Mouse (Mus musculus) olfactory bulb, adult 2 months (tissue): ENCODE measurements around the gene Ruvbl1. TPM values are rescaled to one million over a fixed set of nuclear protein-coding genes. Genes with fewer than 3 reads are reported as not detected.
A peak's percentile ranks its signal among the peaks of the same experiment; 100 is the strongest.

Experiments used
- H3K27ac ChIP-seq: fragments of 200-500 bp; 2 replicates; pipeline ENCODE4 v1.5.1; 2012; ENCODE audit warnings: low read depth, low read length; ENCODE audit not compliant: insufficient read depth
- H3K4me1 ChIP-seq: fragments of 200-500 bp; 2 replicates; pipeline ENCODE4 v1.6.1; 2012; ENCODE audit warnings: low read length; ENCODE audit not compliant: control insufficient read depth, insufficient read depth
- H3K4me3 ChIP-seq: fragments of 200-500 bp; 2 replicates; pipeline ENCODE4 v1.5.1; 2012; ENCODE audit warnings: mild to moderate bottlenecking, low read depth, low read length, moderate library complexity; ENCODE audit not compliant: insufficient read depth
- CTCF ChIP-seq: fragments of 200-500 bp; IDR thresholded peaks from 2 replicates; pipeline ENCODE4 v1.5.1; 2012; ENCODE audit warnings: low read depth, mild to moderate bottlenecking, low read length, moderate library complexity; ENCODE audit not compliant: insufficient read depth
- POLR2A ChIP-seq: fragments of 200-500 bp; IDR thresholded peaks from 2 replicates; pipeline ENCODE4 v1.6.1; 2012; ENCODE audit warnings: mild to moderate bottlenecking, low read depth, low read length, moderate library complexity; ENCODE audit not compliant: insufficient read depth
- WGBS: fragments of 180-500 bp; shearing (Covaris S2); methylation state at CpG from one replicate; pipeline ENCODE4 v1.1.7; 2018; 5-methylcytosine and 5-hydroxymethylcytosine counted together
- polyA plus RNA-seq: library from polyadenylated mRNA; stranded (reverse); fragments of >200 nt; gene quantifications from 2 replicates; pipeline ENCODE4 v1.2.4, GENCODE M21; 2012; ENCODE audit warnings: low replicate concordance; ENCODE audit not compliant: missing spikeins, insufficient read depth, insufficient read length

Ruvbl1 gene
- polyA plus RNA-seq, result not detected in 2 replicates

DNA sequence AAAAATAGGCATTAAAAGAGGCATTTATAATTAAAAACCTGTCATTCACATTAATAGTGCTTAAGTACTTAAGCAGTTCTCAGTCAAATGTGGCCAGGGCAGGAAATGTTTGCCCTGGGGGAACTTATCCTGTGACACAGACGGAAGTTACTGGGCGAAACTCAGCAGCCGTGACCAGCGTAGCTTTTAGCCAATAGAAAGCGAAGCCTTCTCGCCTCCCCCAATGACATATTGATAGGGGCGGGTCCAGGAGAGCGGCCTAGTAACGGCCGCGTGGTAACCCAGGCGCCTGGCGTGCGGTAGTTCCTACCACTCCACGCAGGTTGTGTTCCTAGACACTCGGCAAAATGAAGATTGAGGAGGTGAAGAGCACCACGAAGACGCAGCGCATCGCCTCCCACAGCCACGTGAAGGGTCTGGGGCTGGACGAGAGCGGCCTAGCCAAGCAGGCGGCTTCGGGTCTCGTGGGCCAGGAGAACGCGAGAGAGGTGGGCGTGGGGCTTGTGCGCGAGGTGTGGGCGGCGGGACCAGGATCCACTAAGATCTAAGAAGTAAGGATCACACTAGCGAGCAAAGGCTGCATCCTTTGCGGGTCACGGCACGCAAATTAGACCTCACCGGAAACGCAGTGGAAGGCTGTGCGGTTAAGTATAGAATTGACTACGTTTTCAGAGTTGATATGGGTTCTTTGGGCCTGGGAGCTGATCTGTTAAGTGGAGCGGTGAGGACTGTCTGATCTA, at the start of gene Ruvbl1:
Gene Ruvbl1 (plus strand): TSS at position 229 of the 740 bp plus-strand sequence.
- Histone ChIP-seq H3K4me3 (peak within 1 kb of the TSS; percentile 57), H3K27ac (no peak within 1 kb of the TSS), H3K4me1 (no peaks in the 10 kb centered on the region)
- TF ChIP-seq CTCF (no peak), POLR2A (peak; percentile 25; the same call in 1 of the 2 replicates)
- WGBS, result under 1% methylated on average over 42 of the region's 42 CpGs

DNA sequence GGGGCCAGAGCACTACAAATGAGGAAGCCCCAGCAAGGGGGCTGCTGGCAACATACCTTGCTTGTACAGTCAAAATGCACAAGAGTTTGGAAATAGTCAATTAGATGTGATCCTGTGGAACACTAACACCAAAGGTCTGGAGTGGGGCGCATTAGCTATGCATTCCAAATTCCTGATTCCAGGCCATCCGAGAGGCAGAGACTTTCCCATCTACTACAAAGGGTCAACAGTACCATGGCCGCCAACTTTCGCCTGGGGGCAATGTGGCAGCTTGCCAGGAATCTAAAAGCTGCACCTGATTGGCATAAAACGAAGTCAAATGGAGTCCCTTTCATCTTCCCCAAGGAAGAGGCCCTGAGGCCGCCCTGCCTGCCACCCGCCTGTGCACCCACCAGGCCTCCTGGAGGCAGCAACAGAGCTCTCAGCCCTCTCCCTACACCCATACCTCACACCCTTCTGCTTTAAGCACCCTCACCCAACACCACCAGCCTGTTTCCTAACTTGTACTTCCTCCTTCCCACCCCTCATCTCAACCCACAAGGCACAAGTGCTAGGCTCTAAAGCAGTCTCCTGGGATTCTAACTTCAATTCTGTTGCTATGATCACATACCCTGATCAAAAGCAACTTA, 49.0 kb upstream of the Ruvbl1 start:
- TF ChIP-seq CTCF (no peak), POLR2A (no peak)
- H3K27ac ChIP-seq, result no peak overlapping the region
- 0 out of 2 replicates have a peak, but pooled peaks cover 2% of the 10 kb centered on the region for H3K4me1 ChIP-seq
- H3K4me3 ChIP-seq, result no peak overlapping the region
- WGBS, result 77% methylated on average over 7 of the region's 7 CpGs

DNA sequence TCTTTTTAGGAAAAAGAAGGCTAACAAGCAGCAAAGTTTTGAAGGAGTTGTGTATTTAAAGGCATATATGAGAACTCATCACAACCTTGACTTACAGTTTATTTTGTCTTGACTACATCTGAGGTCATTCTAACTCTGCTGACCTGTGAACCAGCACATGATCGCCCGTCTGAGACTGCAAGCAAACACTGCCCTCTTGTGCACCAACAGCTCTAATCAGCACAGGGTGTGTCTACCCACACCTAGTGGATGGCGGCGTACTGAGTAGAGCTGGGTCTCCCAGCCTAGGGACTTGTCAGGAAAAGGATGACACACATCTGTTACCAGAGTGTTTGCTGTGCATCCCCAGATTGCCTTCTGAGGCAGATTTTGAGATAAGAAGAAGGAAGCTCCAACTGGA, 34.0 kb upstream of the Ruvbl1 start:
- no peak overlapping the region for H3K4me3 ChIP-seq
- no peaks in the 10 kb centered on the region for H3K4me1 ChIP-seq
- TF ChIP-seq POLR2A, result no peak
- TF ChIP-seq CTCF, result no peak
- H3K27ac ChIP-seq, result no peak overlapping the region
- 48% methylated on average over 4 of the region's 4 CpGs for WGBS

DNA sequence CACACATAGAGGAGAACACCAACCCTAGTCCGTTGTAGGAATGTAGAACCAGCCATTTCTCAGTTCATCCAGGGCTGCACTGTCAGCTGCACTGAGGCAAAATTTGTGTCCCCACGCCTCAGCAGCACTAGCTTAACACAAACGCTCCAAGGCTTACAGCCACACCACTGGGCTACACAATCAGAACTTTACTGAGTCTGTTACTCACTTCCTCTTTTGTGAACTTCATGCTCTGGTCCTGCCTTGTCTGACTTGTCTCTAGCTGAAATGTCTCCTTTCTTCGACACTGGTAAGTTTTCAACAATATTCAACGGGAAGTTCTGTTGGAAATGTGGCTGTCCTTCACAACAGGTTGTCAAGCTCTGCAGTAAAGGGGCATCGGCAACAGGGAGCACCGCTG, 29.6 kb upstream of the Ruvbl1 start:
- 84% methylated on average over 7 of the region's 7 CpGs for WGBS

DNA sequence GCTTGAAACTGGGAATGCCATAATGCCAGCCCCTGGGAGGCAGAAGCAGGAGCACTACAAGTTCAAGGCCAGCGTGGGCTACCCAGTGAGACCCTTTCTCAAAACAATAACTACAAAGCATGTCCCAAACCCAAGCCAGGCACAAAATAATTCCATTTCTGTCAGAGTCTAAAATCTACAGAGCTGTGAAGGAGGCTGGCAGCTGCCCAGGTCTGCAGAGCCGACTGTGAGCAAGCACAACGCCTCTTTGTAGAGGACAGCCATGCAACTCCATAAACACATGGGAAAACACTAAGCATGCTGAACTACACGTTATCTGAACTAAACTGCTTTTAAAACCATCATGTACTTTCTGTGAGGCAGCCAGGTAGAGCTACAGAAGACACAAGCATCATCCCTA, 26.2 kb upstream of the Ruvbl1 start:
- H3K4me1 ChIP-seq, result no peaks in the 10 kb centered on the region
- no peak for TF ChIP-seq CTCF
- no peak for TF ChIP-seq POLR2A
- WGBS, result 54% methylated on average over 4 of the region's 4 CpGs
- no peak overlapping the region for H3K27ac ChIP-seq
- no peak overlapping the region for H3K4me3 ChIP-seq

More for the DNA sequence above, 29.6 kb upstream of the Ruvbl1 start:
- H3K27ac ChIP-seq, result no peak overlapping the region
- H3K4me3 ChIP-seq, result no peak overlapping the region
- TF ChIP-seq CTCF (no peak), POLR2A (no peak)
- H3K4me1 ChIP-seq, result no peaks in the 10 kb centered on the region

DNA sequence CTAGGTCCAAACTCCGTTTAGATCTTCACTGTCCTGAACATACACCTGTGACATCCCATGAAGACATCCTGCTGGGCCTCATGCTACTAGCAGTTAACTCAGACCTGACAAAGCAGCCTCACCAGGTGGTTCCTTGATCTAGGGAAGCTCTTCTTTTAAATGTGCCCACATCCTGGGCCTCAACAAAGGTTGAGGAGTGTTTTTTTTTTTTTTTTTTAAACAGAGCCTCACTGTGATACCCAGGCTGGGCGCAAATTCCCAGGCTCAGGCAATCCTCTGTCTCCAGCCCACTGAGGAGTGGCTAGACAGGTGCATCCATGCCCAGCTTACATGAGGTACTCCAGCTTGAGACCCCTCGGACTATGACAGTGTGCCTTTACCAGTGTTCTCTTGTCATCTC, 22.7 kb upstream of the Ruvbl1 start:
- Histone ChIP-seq H3K27ac (no peak overlapping the region), H3K4me3 (no peak overlapping the region), H3K4me1 (peaks cover 2% of the 10 kb centered on the region; the same call in 1 of the 2 replicates)
- 79% methylated on average over 3 of the region's 3 CpGs for WGBS
- TF ChIP-seq CTCF (no peak), POLR2A (no peak)

DNA sequence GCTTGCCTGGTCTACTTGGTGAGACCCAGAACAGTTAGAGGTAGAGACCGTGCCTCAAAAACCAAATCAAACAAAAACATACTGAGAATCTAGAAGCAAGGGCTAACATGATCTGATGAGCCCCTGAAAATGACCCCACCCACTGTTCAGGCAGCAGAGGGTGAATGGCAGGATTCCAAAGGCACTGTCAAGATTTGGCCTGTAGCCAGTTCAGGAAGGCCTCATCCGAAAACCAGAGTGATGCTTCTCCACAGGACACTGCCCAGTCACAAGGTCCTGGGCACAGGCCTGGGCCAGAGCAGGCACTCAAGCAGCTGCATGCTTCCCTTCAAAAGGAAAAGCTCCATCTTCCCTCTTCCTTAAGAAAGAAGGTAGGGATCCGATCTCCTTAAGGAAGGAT, 21.8 kb upstream of the Ruvbl1 start:
- 77% methylated on average over 3 of the region's 3 CpGs for WGBS
- H3K4me1 ChIP-seq, result peaks cover 2% of the 10 kb centered on the region; the same call in 1 of the 2 replicates
- no peak overlapping the region for H3K4me3 ChIP-seq
- H3K27ac ChIP-seq, result no peak overlapping the region
- TF ChIP-seq CTCF (no peak), POLR2A (no peak)

DNA sequence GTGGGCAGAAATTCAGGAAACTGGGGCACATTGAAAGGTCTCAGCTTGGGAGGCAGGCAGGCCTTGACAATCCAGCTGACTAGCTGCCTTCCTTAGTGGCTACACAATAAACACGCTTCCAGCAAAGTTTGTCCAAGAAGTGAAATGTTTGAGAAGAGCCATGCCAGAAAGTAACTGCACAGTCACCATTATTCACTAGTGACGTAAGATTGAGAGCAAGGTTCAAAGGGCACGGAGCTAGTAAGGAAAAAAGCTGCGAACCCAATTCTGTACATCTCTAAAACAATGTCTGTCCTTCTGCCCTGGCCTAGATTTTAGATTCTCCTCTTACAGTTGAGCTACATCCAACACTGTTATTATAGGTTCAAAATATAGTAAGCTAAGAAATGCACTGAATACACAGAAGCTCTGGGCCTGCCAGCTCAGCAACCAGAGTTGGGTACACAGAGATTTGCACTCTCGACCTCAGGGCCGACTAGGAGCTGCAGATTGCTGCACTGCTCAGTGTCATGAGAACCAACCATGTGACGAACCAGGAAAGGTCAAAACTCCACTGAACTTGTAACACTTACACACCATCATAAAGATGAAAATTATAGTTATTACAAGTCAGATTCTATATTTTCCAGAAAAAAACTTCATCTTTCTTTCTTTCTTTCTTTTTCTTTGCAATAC, 21.0 kb upstream of the Ruvbl1 start:
- peaks cover 2% of the 10 kb centered on the region; the same call in 1 of the 2 replicates for H3K4me1 ChIP-seq
- no peak for TF ChIP-seq POLR2A
- no peak for TF ChIP-seq CTCF
- no peak overlapping the region for H3K4me3 ChIP-seq
- WGBS, result 90% methylated on average over 7 of the region's 7 CpGs
- no peak overlapping the region for H3K27ac ChIP-seq

DNA sequence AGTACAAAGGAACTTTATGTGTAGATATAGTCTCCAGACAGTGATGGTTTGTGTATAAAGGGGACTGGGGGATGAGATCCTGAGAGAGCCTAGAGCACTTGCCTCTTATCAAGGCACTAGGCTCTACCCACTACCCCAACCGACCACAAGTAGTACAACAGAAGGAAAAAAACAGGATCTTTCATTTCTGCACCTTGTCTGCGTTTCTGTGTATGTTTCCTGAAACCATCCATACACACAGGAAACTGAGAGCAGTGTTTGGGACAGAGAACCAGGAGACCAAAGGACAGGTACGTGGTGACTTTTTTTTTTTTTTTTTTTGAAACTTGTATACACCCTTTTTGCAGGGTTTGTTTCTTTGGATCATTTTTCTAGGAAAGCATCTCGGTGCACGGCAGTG, 19.5 kb upstream of the Ruvbl1 start:
- 17% methylated on average over 5 of the region's 5 CpGs for WGBS
- TF ChIP-seq POLR2A, result no peak
- TF ChIP-seq CTCF, result no peak
- Histone ChIP-seq H3K27ac (no peak overlapping the region), H3K4me1 (peaks cover 2% of the 10 kb centered on the region; the same call in 1 of the 2 replicates), H3K4me3 (peak overlapping the region; percentile 57)
